Mouse (Mus musculus) layer of hippocampus, postnatal 14 days (tissue): ENCODE measurements around the gene Gse1. TPM values are rescaled to one million over a fixed set of nuclear protein-coding genes. Genes with fewer than 3 reads are reported as not detected.

Source experiments
- DNase-seq, 2 experiments: peaks; one replicate each; pipeline ENCODE4 v3.0.0; 2021 to 2022; ENCODE audit warnings: low spot score in 2 of 2, mixed read lengths in 1 of 2
- total RNA-seq, 2 experiments: library from RNA; stranded (reverse); gene quantifications; 2 replicates each; pipeline ENCODE4 v1.2.3; 2021

The Gse1 gene
- total RNA-seq, 2 experiments from 2014 or later: 94.0 to 107 TPM

GRCm38 (mm10) chr8:120294982-120295870 lies 67.0 kb downstream of the Gse1 start:
- DNase-seq: no peak

- no peak for DNase-seq
These were observed 68.7 kb downstream of the Gse1 start for GRCm38 (mm10) chr8:120297000-120297399.

GRCm38 (mm10) chr8:120298601-120299532 lies 70.6 kb downstream of the Gse1 start:
- DNase-seq: no peak

- DNase-seq: peak; percentile 80 to 85
These were observed 72.4 kb downstream of the Gse1 start for GRCm38 (mm10) chr8:120300601-120301141.

GRCm38 (mm10) chr8:120302941-120303675 lies 74.9 kb downstream of the Gse1 start:
- DNase-seq: no peak

GRCm38 (mm10) chr8:120304097-120304496 lies 75.8 kb downstream of the Gse1 start:
- DNase-seq: no peak

- no peak for DNase-seq
These were observed 77.6 kb downstream of the Gse1 start for GRCm38 (mm10) chr8:120305800-120306385.

- no peak for DNase-seq
These were observed 78.8 kb downstream of the Gse1 start for GRCm38 (mm10) chr8:120307103-120307502.

GRCm38 (mm10) chr8:120307528-120307927 lies 79.3 kb downstream of the Gse1 start:
- no peak for DNase-seq

- DNase-seq: no peak
These were observed 79.9 kb downstream of the Gse1 start for GRCm38 (mm10) chr8:120308131-120308530.

GRCm38 (mm10) chr8:120308553-120308952 lies 80.3 kb downstream of the Gse1 start:
- DNase-seq: no peak

GRCm38 (mm10) chr8:120309326-120309725 lies 81.1 kb downstream of the Gse1 start:
- DNase-seq: peak in 1 of 2 experiments; percentile 81

- no peak for DNase-seq
These were observed 81.8 kb downstream of the Gse1 start for GRCm38 (mm10) chr8:120310063-120310462.

- DNase-seq: no peak
These were observed 84.2 kb downstream of the Gse1 start for GRCm38 (mm10) chr8:120312452-120312851.

- DNase-seq: no peak
These were observed 85.4 kb downstream of the Gse1 start for GRCm38 (mm10) chr8:120313674-120314073.

- DNase-seq: no peak
These were observed 86.7 kb downstream of the Gse1 start for GRCm38 (mm10) chr8:120314932-120315331.

- no peak for DNase-seq
These were observed 87.4 kb downstream of the Gse1 start for GRCm38 (mm10) chr8:120315644-120316043.

GRCm38 (mm10) chr8:120316707-120317106 lies 88.5 kb downstream of the Gse1 start:
- DNase-seq: no peak

- peak in 1 of 2 experiments; percentile 53 for DNase-seq
These were observed 89.0 kb downstream of the Gse1 start for GRCm38 (mm10) chr8:120317118-120317824.
